Comparison of ENCODE assay signal across 11 mouse cellular contexts in genomic region chr14:77580106-77580936, GRCm38 (mm10).
DNase-seq lines count a peak whose midpoint lies in the region; ATAC-seq and TF ChIP-seq lines count a peak whose summit lies in the region.
"Had no signal": no experiment of that assay in that cellular context is flagged by ENCODE, and none has a peak within 500 bp of the region (broad histone marks: within the 10 kb centered on the region; RNA-seq: fewer than 3 reads in every experiment).

No protein-coding gene starts in this region.

- H3K4me3 ChIP-seq in forebrain, embryonic 12.5 days (replicated peaks) = no peak overlapping the region
- no peak overlapping the region for H3K4me3 ChIP-seq in forebrain, embryonic 13.5 days
- no peak overlapping the region for H3K4me3 ChIP-seq in heart, embryonic 12.5 days
- no peak overlapping the region for H3K4me3 ChIP-seq in stomach, embryonic 16.5 days (replicated peaks; ENCODE audit: low read length)
- H3K4me3 ChIP-seq in liver, postnatal 0 days (ENCODE audit: low read depth, low read length) = no peak overlapping the region
- H3K4me3 ChIP-seq: erythroblast, embryonic 14.5 days; liver, embryonic 15.5 days; neural tube, embryonic 12.5 days had no signal

- H3K36me3 ChIP-seq in forebrain, embryonic 12.5 days (replicated peaks) = 0 out of 2 replicates have a peak, but pooled peaks cover 2% of the 10 kb centered on the region
- no peaks in the 10 kb centered on the region for H3K36me3 ChIP-seq in forebrain, embryonic 13.5 days (ENCODE audit: poor library complexity, severe bottlenecking)
- H3K36me3 ChIP-seq in heart, embryonic 12.5 days = no peaks in the 10 kb centered on the region
- no peaks in the 10 kb centered on the region for H3K36me3 ChIP-seq in stomach, embryonic 16.5 days (ENCODE audit: control insufficient read depth, insufficient read depth, low read length)
- H3K36me3 ChIP-seq in liver, postnatal 0 days (replicated peaks; ENCODE audit: insufficient read depth, low read length) = no peaks in the 10 kb centered on the region
- H3K36me3 ChIP-seq: liver, embryonic 15.5 days; neural tube, embryonic 12.5 days had no signal

- no peak for TF ChIP-seq EP300 in liver, postnatal 0 days (IDR thresholded peaks at IDR 0.05; ENCODE audit: low read depth)

- H3K27me3 ChIP-seq in forebrain, embryonic 12.5 days = no peaks in the 10 kb centered on the region
- no peaks in the 10 kb centered on the region for H3K27me3 ChIP-seq in forebrain, embryonic 13.5 days
- H3K27me3 ChIP-seq in heart, embryonic 12.5 days (replicated peaks) = no peaks in the 10 kb centered on the region
- H3K27me3 ChIP-seq in stomach, embryonic 16.5 days (ENCODE audit: control insufficient read depth, insufficient read depth, low read length) = no peaks in the 10 kb centered on the region
- H3K27me3 ChIP-seq in liver, postnatal 0 days (ENCODE audit: insufficient read depth, low read length) = no peaks in the 10 kb centered on the region
- H3K27me3 ChIP-seq: liver, embryonic 15.5 days; neural tube, embryonic 12.5 days had no signal

- no peak overlapping the region for H3K4me2 ChIP-seq in forebrain, embryonic 12.5 days
- H3K4me2 ChIP-seq in forebrain, embryonic 13.5 days = no peak overlapping the region
- peak overlapping the region; percentile 47 for H3K4me2 ChIP-seq in heart, embryonic 12.5 days
- peak overlapping the region; percentile 3; the same call in 1 of the 2 replicates for H3K4me2 ChIP-seq in stomach, embryonic 16.5 days (ENCODE audit: low read depth, low read length)
- H3K4me2 ChIP-seq in liver, postnatal 0 days (ENCODE audit: low read depth, low read length) = no peak overlapping the region
- H3K4me2 ChIP-seq: liver, embryonic 15.5 days; neural tube, embryonic 12.5 days had no signal

- no peaks in the 10 kb centered on the region for H3K9me3 ChIP-seq in forebrain, embryonic 12.5 days
- no peaks in the 10 kb centered on the region for H3K9me3 ChIP-seq in forebrain, embryonic 13.5 days (replicated peaks)
- H3K9me3 ChIP-seq in heart, embryonic 12.5 days (replicated peaks) = no peaks in the 10 kb centered on the region
- no peaks in the 10 kb centered on the region for H3K9me3 ChIP-seq in stomach, embryonic 16.5 days (replicated peaks; ENCODE audit: control insufficient read depth, low read length)
- H3K9me3 ChIP-seq in liver, postnatal 0 days (ENCODE audit: low read length) = no peaks in the 10 kb centered on the region
- H3K9me3 ChIP-seq: liver, embryonic 15.5 days; neural tube, embryonic 12.5 days had no signal

- no peak for ATAC-seq in forebrain, embryonic 12.5 days (ENCODE audit: low FRiP score)
- ATAC-seq in forebrain, embryonic 13.5 days = no peak
- ATAC-seq in heart, embryonic 12.5 days (ENCODE audit: insufficient number of reproducible peaks, low FRiP score) = peak; percentile 35; the same call in 1 of the 2 replicates
- ATAC-seq in stomach, embryonic 16.5 days (ENCODE audit: insufficient read depth, low FRiP score) = no peak; the same call in 1 of the 2 replicates
- ATAC-seq in liver, postnatal 0 days = no peak

- H3K4me1 ChIP-seq in forebrain, embryonic 12.5 days = peaks cover 35% of the 10 kb centered on the region
- peaks cover 53% of the 10 kb centered on the region for H3K4me1 ChIP-seq in forebrain, embryonic 13.5 days
- H3K4me1 ChIP-seq in heart, embryonic 12.5 days (replicated peaks) = peaks cover 47% of the 10 kb centered on the region
- H3K4me1 ChIP-seq in stomach, embryonic 16.5 days (ENCODE audit: control insufficient read depth, insufficient read depth, low read length) = peaks cover 11% of the 10 kb centered on the region
- 0 out of 2 replicates have a peak, but pooled peaks cover 6% of the 10 kb centered on the region for H3K4me1 ChIP-seq in liver, postnatal 0 days (ENCODE audit: insufficient read depth)
- H3K4me1 ChIP-seq: liver, embryonic 15.5 days had no signal

- peak; percentile 26 to 53 for DNase-seq in right cerebral cortex, adult 2 months (ENCODE audit: low spot score in 2 of 2)
- no peak for DNase-seq in right cerebral cortex, postnatal 36 days (ENCODE audit: low spot score in 2 of 2)
- no peak for DNase-seq in liver, postnatal 0 days
- DNase-seq in liver = no peak

- H3K27ac ChIP-seq in forebrain, embryonic 12.5 days = 0 out of 2 replicates have a peak overlapping the region, but pooled peaks have one; percentile 27
- no peak overlapping the region for H3K27ac ChIP-seq in forebrain, embryonic 13.5 days
- H3K27ac ChIP-seq in heart, embryonic 12.5 days (ENCODE audit: poor library complexity, severe bottlenecking) = peak overlapping the region; percentile 86
- H3K27ac ChIP-seq in stomach, embryonic 16.5 days (ENCODE audit: low read length) = peak overlapping the region; percentile 3; the same call in 1 of the 2 replicates
- no peak overlapping the region for H3K27ac ChIP-seq in liver, postnatal 0 days (ENCODE audit: low read depth)
- H3K27ac ChIP-seq: liver, embryonic 15.5 days; neural tube, embryonic 12.5 days had no signal

- 73% methylated on average over 14 of the region's 14 CpGs for WGBS in forebrain, embryonic 12.5 days
- 66% methylated on average over 14 of the region's 14 CpGs for WGBS in forebrain, embryonic 13.5 days
- 54% methylated on average over 14 of the region's 14 CpGs for whole genome bisulfite sequencing in heart, embryonic 12.5 days
- 56% methylated on average over 14 of the region's 14 CpGs for WGBS in stomach, embryonic 16.5 days
- 59% methylated on average over 14 of the region's 14 CpGs for WGBS in liver, postnatal 0 days (ENCODE audit: insufficient replicate concordance)

- TF ChIP-seq CTCF in liver, postnatal 0 days (IDR thresholded peaks at IDR 0.05; ENCODE audit: low read depth) = no peak

- no peak overlapping the region for H3K9ac ChIP-seq in forebrain, embryonic 12.5 days
- no peak overlapping the region for H3K9ac ChIP-seq in forebrain, embryonic 13.5 days
- H3K9ac ChIP-seq in heart, embryonic 12.5 days = no peak overlapping the region
- no peak overlapping the region for H3K9ac ChIP-seq in stomach, embryonic 16.5 days (ENCODE audit: low read length)
- H3K9ac ChIP-seq in liver, postnatal 0 days (replicated peaks) = no peak overlapping the region
- H3K9ac ChIP-seq: liver, embryonic 15.5 days; neural tube, embryonic 12.5 days had no signal

Comparison
In these comparisons a context has a peak if more than half of its experiments do, and no peak if none do; other contexts are left out.
1. H3K27ac ChIP-seq: peak in forebrain, embryonic 12.5 days (single experiment), heart, embryonic 12.5 days (single experiment) and stomach, embryonic 16.5 days (single experiment); none in forebrain, embryonic 13.5 days (single experiment) and liver, postnatal 0 days (single experiment).
2. DNase-seq: peak in right cerebral cortex, adult 2 months (2 of 2); none in right cerebral cortex, postnatal 36 days (0 of 2), liver, postnatal 0 days (single experiment) and liver (single experiment).
3. H3K4me2 ChIP-seq: peak in heart, embryonic 12.5 days (single experiment) and stomach, embryonic 16.5 days (single experiment); none in forebrain, embryonic 12.5 days (single experiment), forebrain, embryonic 13.5 days (single experiment) and liver, postnatal 0 days (single experiment).